Mouse (Mus musculus) forebrain, embryonic 16.5 days (tissue): ENCODE results near the gene Sidt1. TPM values are rescaled to one million over a fixed set of nuclear protein-coding genes. Genes with fewer than 3 reads are reported as not detected.

Source experiments
- ATAC-seq: fragments of 200-750 bp; cut with Nextera tagmentation; 2 replicates; pipeline ENCODE4 v1.8.0; 2017; ENCODE audit warnings: mild to moderate bottlenecking, moderate library complexity
- H3K27ac ChIP-seq: fragments of 300-500 bp; sonication (generic); 2 replicates; pipeline ENCODE4 v1.5.1; 2014; ENCODE audit warnings: low read length, control low read depth
- H3K27me3 ChIP-seq: fragments of 300-500 bp; sonication (generic); replicated peaks from 2 replicates; pipeline ENCODE4 v1.6.1; 2014; ENCODE audit warnings: low read length; ENCODE audit not compliant: control insufficient read depth, insufficient read depth
- H3K36me3 ChIP-seq: fragments of 300-500 bp; sonication (generic); 2 replicates; pipeline ENCODE4 v1.6.1; 2014; ENCODE audit not compliant: control insufficient read depth, insufficient read depth
- H3K4me1 ChIP-seq: fragments of 300-500 bp; sonication (generic); replicated peaks from 2 replicates; pipeline ENCODE4 v1.6.1; 2014; ENCODE audit warnings: low read length; ENCODE audit not compliant: control insufficient read depth, insufficient read depth
- H3K4me2 ChIP-seq: fragments of 300-500 bp; sonication (generic); 2 replicates; pipeline ENCODE4 v1.6.1; 2014; ENCODE audit warnings: mild to moderate bottlenecking, low read length, control low read depth
- H3K4me3 ChIP-seq: fragments of 300-500 bp; sonication (generic); replicated peaks from 2 replicates; pipeline ENCODE4 v1.5.1; 2014; ENCODE audit warnings: mild to moderate bottlenecking, low read length, control low read depth
- H3K9ac ChIP-seq: fragments of 300-500 bp; sonication (generic); replicated peaks from 2 replicates; pipeline ENCODE4 v1.6.1; 2014; ENCODE audit warnings: low read depth, low read length, control low read depth
- H3K9me3 ChIP-seq: fragments of 300-500 bp; sonication (generic); 2 replicates; pipeline ENCODE4 v1.6.1; 2016; ENCODE audit warnings: low read length; ENCODE audit not compliant: control insufficient read depth
- WGBS: fragments of 180-500 bp; shearing (Covaris S2); extraction: QIAGEN DNeasy Blood & Tissue Kit; methylation state at CpG from one replicate; pipeline ENCODE4 v1.1.7; 2014; 5-methylcytosine and 5-hydroxymethylcytosine counted together
- polyA plus RNA-seq: library from polyadenylated mRNA; unstranded; fragments of >200 nt; fragmentation: Nextera tagmentation; extraction: Ambion mirVana; gene quantifications from 2 replicates; pipeline ENCODE4 v1.2.1, GENCODE M21; 2015

Gene Sidt1
- polyA plus RNA-seq, 1 experiment from 2014 or later, result 5.3 TPM

DNA sequence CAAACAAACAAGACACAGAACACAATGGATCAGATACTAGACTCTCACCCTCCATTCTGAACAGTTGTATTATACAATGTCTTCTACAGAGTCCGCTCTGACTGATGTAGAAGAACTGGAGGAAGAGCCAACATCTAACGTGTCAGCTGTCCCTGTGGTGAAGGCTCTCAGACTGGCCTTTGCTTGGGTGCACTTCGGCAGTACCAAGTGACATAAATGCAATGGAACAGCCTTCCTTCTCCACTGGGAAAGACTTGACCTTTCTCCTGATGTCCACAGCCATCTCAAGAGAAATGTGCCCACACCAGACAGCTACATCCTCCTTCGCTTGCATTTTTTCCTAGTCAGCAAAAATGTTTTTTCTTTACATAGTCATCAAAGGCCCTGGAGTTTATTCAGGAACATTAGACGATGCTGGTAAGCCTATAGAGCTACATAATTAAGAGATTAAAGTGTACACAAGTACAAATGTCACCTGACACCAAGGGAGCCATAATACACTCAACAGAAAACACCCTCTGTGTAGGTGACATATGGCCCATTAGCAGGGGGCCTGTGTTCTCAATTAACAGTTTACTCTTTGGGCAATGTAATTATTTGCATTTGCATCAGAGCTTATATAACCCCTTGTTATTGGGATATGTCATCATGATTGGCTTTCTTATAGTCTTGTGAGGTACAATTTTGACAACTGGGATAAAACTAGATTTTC is 50.2 kb downstream of the Sidt1 start:
- no peak for ATAC-seq
- Histone ChIP-seq H3K9me3 (no peaks in the 10 kb centered on the region), H3K9ac (no peak overlapping the region), H3K4me3 (no peak overlapping the region), H3K36me3 (no peaks in the 10 kb centered on the region), H3K4me1 (no peaks in the 10 kb centered on the region), H3K27me3 (no peaks in the 10 kb centered on the region), H3K4me2 (no peak overlapping the region), H3K27ac (no peak overlapping the region)
- WGBS, result 72% methylated on average over 5 of the region's 5 CpGs

DNA sequence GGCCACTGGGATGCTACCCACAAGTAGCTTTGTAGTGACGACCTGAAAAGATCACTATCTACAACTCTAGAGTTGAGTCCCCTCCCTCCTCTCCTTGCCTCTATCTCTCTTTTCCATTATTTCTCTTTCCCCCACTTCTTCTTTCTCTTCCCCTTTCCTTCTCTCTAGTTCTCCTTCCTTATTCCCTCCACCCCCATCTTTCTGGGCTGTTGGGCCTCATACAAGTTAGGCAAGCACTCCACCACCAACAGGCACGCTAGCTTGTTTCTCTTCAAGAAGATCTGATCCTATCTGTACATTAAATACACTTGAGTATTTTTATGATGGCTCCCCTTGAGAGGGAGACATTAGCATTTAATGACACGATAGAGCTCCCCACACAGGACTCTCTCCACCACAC is 51.0 kb downstream of the Sidt1 start:
- Histone ChIP-seq H3K4me2 (no peak overlapping the region), H3K4me3 (no peak overlapping the region), H3K27me3 (no peaks in the 10 kb centered on the region), H3K36me3 (no peaks in the 10 kb centered on the region), H3K9me3 (no peaks in the 10 kb centered on the region), H3K9ac (no peak overlapping the region), H3K4me1 (no peaks in the 10 kb centered on the region), H3K27ac (no peak overlapping the region)
- ATAC-seq, result no peak
- 76% methylated on average over 3 of the region's 3 CpGs for WGBS

GRCm38 (mm10) chr16:44280806-44281205 is 52.2 kb downstream of the Sidt1 start:
- no peak overlapping the region for H3K4me3 ChIP-seq
- no peaks in the 10 kb centered on the region for H3K9me3 ChIP-seq
- no peaks in the 10 kb centered on the region for H3K36me3 ChIP-seq
- WGBS, result 39% methylated on average over 2 of the region's 2 CpGs
- H3K9ac ChIP-seq, result no peak overlapping the region
- H3K27me3 ChIP-seq, result no peaks in the 10 kb centered on the region
- H3K27ac ChIP-seq, result no peak overlapping the region
- no peaks in the 10 kb centered on the region for H3K4me1 ChIP-seq
- no peak overlapping the region for H3K4me2 ChIP-seq
- no peak for ATAC-seq

GRCm38 (mm10) chr16:44277212-44277611 is 55.8 kb downstream of the Sidt1 start:
- no peak for ATAC-seq
- Histone ChIP-seq H3K4me3 (no peak overlapping the region), H3K9me3 (no peaks in the 10 kb centered on the region), H3K4me2 (no peak overlapping the region), H3K9ac (no peak overlapping the region), H3K36me3 (no peaks in the 10 kb centered on the region), H3K27ac (no peak overlapping the region), H3K27me3 (no peaks in the 10 kb centered on the region), H3K4me1 (no peaks in the 10 kb centered on the region)
- WGBS, result 95% methylated on average over 10 of the region's 10 CpGs

DNA sequence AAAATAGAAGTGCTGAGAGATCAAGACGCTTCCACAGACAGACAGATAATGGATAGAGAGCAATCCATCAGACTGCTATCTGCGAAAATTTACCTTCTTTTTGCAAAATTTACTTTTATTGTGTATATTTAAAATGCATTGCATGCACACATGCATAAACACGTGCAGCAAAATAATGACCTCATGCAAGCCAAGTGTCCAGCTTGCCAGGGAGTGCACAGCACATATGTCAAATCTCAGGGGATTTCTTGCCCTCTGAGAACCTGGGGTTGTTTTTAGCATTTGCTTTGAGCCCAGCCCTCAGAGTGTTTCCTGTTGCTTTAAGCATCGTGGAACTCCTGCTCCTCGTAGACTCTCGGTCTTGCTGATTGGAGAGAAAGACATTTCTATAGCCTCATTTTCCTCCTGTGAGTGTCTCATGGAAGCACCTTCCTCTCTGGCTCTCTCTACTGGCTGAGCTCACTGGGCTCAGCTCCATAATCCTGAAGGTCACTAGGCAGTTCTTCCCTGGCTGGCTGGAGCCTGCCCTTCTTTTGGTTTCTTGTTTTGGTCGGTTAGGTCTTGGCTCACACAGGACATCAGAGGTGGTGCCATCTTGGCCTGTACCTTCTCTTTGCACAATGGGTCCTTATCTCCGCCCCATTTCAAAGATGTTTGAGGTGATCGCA is 61.5 kb downstream of the Sidt1 start:
- H3K4me2 ChIP-seq, result no peak overlapping the region
- 82% methylated on average over 9 of the region's 9 CpGs for WGBS
- H3K36me3 ChIP-seq, result no peaks in the 10 kb centered on the region
- H3K4me1 ChIP-seq, result no peaks in the 10 kb centered on the region
- H3K27ac ChIP-seq, result no peak overlapping the region
- H3K4me3 ChIP-seq, result no peak overlapping the region
- no peaks in the 10 kb centered on the region for H3K9me3 ChIP-seq
- H3K27me3 ChIP-seq, result no peaks in the 10 kb centered on the region
- ATAC-seq, result no peak
- no peak overlapping the region for H3K9ac ChIP-seq

GRCm38 (mm10) chr16:44270606-44271005 is 62.4 kb downstream of the Sidt1 start:
- H3K9ac ChIP-seq, result no peak overlapping the region
- no peak overlapping the region for H3K4me2 ChIP-seq
- no peaks in the 10 kb centered on the region for H3K9me3 ChIP-seq
- H3K4me1 ChIP-seq, result no peaks in the 10 kb centered on the region
- ATAC-seq, result no peak
- 87% methylated on average over 5 of the region's 5 CpGs for WGBS
- H3K36me3 ChIP-seq, result no peaks in the 10 kb centered on the region
- H3K27me3 ChIP-seq, result no peaks in the 10 kb centered on the region
- no peak overlapping the region for H3K4me3 ChIP-seq
- H3K27ac ChIP-seq, result no peak overlapping the region

DNA sequence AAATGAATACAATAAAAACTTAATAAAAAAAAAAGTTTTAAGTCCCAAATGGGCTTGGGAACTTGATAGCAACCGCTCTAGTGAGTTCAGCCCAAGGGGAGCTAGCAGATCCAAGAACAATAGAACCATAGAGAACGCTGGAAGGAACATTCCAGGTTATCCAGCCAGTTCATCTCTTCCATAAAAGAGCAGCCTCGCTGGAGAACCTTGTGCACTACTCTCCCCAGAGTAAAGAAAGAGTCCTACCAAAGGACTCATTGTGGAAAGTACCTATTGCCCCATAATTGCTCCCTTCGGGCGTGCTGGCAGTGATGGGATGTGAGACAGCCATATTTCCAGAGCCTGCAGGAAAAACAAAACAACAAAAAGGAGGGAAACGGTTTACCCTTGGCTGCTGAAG is 63.4 kb downstream of the Sidt1 start:
- no peak for ATAC-seq
- Histone ChIP-seq H3K4me1 (no peaks in the 10 kb centered on the region), H3K9me3 (no peaks in the 10 kb centered on the region), H3K27ac (no peak overlapping the region), H3K36me3 (no peaks in the 10 kb centered on the region), H3K27me3 (no peaks in the 10 kb centered on the region), H3K4me3 (no peak overlapping the region), H3K9ac (no peak overlapping the region), H3K4me2 (no peak overlapping the region)
- WGBS, result 69% methylated on average over 6 of the region's 6 CpGs

DNA sequence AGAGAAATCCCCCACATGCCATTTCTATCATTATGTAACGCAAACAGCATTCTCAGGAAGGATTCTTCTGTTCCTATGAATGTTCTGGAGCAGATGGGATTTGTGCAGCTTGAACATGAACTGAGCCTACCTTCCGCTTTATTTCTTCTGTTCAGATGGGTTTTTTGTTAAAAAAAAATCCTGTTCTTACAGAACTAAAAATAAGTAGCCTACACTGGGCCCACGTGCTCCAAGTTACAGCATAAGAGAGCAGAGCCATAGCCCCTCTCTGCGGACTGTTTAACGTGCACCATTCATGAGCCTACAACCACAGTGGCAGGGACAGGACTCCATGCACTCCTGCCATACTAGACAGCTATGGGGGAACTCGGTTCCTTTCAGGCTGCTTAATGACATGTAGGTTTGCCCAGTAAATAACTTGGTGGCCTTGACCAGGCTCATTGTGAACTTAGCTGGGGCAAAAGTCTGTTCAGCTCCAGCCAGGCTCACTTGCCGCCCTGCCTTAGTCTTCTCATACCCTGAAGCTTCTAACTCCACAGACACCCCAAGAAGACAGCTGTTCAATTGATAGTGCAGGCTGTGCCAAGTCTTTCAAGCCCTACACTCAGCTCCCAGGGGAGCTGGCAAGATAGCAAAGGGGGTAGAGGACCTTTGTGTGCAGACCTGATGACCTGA is 64.3 kb downstream of the Sidt1 start:
- H3K4me1 ChIP-seq, result no peaks in the 10 kb centered on the region
- H3K4me2 ChIP-seq, result no peak overlapping the region
- ATAC-seq, result no peak
- no peaks in the 10 kb centered on the region for H3K27me3 ChIP-seq
- no peaks in the 10 kb centered on the region for H3K36me3 ChIP-seq
- 90% methylated on average over 7 of the region's 7 CpGs for WGBS
- H3K9me3 ChIP-seq, result no peaks in the 10 kb centered on the region
- no peak overlapping the region for H3K27ac ChIP-seq
- H3K9ac ChIP-seq, result no peak overlapping the region
- no peak overlapping the region for H3K4me3 ChIP-seq

- 90% methylated on average over 6 of the region's 6 CpGs for WGBS
- Histone ChIP-seq H3K27me3 (no peaks in the 10 kb centered on the region), H3K4me3 (no peak overlapping the region), H3K9ac (no peak overlapping the region), H3K36me3 (no peaks in the 10 kb centered on the region), H3K27ac (no peak overlapping the region), H3K4me2 (no peak overlapping the region), H3K4me1 (no peaks in the 10 kb centered on the region), H3K9me3 (no peaks in the 10 kb centered on the region)
- no peak for ATAC-seq
These were observed 67.4 kb downstream of the Sidt1 start for GRCm38 (mm10) chr16:44265562-44265961.
